Mouse (Mus musculus): ENCODE measurements around the gene Bpifc. TPM values are rescaled to one million over a fixed set of nuclear protein-coding genes. Genes with fewer than 3 reads are reported as not detected.
"Not testable (repeated sequence)": the region's sequence is repeated elsewhere in the genome, so short reads cannot be mapped to it uniquely, and the experiment has no call there.

Gene Bpifc
- total RNA-seq (2017), result 3.4 and 5.7 TPM in 2 replicates

DNA sequence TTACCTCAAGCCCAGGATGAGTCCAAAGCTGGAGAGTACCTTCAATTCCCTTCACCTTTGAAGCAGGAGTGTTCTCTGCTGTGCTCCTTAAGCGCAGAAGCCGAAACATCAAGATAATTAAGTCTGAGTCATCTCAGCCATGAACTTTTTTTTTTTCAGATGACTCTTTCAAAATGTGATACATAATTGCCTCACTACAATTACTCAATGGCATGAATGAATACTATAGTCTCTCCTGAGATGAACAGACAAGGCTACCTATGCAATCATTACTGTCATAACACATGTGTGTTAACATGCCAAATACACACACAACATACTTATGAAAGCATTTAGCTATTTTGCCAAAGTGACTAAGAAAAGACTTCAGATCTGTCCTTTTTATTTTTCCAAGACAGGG lies at the start of gene Bpifc:
TSS of gene Bpifc (minus strand) at position 115 of the 400 bp plus-strand sequence.
- no peak for ATAC-seq (replicated peaks; ENCODE audit: low read depth, poor library complexity, severe bottlenecking)

DNA sequence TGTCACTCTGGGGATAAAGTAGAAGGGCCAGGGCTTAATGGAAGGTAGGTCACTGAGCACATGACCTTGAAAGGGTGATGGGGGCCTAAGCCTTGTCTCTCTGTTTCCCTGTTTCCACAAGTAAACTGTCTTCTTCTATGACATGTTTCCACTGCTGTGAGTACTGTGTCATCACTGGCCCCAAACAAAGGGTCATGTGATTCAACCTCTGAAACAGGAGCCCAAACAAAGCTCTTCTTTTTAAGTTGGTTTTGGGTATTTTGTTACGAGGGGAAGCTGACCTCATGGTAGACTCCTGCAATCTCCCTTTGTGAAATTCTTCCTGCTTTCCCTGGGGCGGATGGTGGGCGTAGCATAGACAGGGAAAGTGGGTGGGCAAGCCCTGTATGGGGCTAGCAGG lies 48.6 kb upstream of the Bpifc start:
- ATAC-seq (replicated peaks; ENCODE audit: low read depth, poor library complexity, severe bottlenecking), result no peak

GRCm38 (mm10) chr10:86057712-86058111 lies 46.0 kb upstream of the Bpifc start:
- ATAC-seq (replicated peaks; ENCODE audit: low read depth, poor library complexity, severe bottlenecking), result no peak

DNA sequence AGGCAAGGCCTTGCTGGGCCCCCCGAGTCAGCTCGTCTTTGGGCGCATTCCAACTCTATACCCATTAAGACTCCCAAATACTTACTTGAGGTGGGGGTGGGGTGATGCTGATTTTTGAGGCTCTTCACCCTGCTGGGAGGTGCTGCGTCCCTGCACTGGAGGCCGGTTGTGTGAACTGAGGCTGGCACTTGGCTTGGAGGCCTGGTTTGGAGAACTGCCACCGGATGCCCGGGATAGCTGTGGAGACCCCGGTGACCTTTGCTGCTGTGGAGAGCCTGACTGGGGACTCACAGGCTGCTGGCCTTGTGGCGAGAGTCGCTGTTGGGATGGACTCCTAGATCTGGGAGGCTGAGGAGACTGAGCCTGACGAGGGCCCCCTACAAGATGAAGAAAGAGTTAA lies 45.6 kb upstream of the Bpifc start:
- ATAC-seq (replicated peaks; ENCODE audit: low read depth, poor library complexity, severe bottlenecking), result no peak

- no peak for ATAC-seq (replicated peaks; ENCODE audit: low read depth, poor library complexity, severe bottlenecking)
Measured at GRCm38 (mm10) chr10:86056297-86056903, 44.7 kb upstream of the Bpifc start.

GRCm38 (mm10) chr10:86052818-86053522 lies 41.3 kb upstream of the Bpifc start:
- peak; percentile 90 for ATAC-seq (replicated peaks; ENCODE audit: low read depth, poor library complexity, severe bottlenecking)

DNA sequence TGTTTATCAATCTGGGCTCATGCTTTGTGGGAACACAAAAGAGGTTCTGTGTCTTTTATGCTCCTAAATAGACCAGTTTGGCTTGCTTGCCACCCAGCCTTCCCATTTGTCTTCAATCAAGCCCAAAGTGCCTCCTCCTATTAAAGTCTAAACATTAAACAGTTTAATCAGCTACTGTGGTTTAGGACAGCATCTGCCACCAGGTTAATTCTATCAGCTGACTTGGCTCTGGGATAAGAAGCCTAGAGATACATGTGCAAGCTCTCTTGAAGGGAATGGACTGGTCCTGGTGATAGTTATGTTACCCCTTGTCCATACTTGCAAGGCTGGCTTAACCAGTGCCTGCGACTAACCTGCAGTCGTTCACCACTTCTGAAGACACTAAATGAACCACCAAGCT lies 38.8 kb upstream of the Bpifc start:
- no peak for ATAC-seq (replicated peaks; ENCODE audit: low read depth, poor library complexity, severe bottlenecking)

DNA sequence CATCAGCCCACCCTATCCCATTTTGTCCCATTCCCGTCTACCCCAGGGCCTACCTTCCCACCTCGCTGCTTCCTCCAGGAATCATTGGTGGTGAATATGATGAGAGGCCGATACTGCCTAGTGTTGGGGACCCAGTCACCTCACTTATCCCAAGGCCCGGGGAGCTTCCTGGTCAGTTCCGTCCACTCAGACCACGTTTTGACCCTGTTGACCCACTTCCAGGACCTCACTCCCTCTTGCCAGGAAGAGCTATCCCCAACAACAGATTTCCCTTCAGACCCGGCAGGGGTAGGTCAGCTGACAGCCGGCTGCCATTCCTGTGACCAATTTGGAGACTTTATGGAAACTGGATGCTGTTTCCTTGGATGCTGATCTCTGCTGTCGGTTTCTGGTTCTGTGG lies 36.1 kb upstream of the Bpifc start:
- ATAC-seq (replicated peaks; ENCODE audit: low read depth, poor library complexity, severe bottlenecking), result no peak

- ATAC-seq (replicated peaks; ENCODE audit: low read depth, poor library complexity, severe bottlenecking), result no peak
Measured at GRCm38 (mm10) chr10:86046371-86046770, 34.7 kb upstream of the Bpifc start.

GRCm38 (mm10) chr10:86044066-86044465 lies 32.4 kb upstream of the Bpifc start:
- ATAC-seq (replicated peaks; ENCODE audit: low read depth, poor library complexity, severe bottlenecking), result no peak

- ATAC-seq (replicated peaks; ENCODE audit: low read depth, poor library complexity, severe bottlenecking), result no peak
Measured at GRCm38 (mm10) chr10:86043651-86044050, 32.0 kb upstream of the Bpifc start.

DNA sequence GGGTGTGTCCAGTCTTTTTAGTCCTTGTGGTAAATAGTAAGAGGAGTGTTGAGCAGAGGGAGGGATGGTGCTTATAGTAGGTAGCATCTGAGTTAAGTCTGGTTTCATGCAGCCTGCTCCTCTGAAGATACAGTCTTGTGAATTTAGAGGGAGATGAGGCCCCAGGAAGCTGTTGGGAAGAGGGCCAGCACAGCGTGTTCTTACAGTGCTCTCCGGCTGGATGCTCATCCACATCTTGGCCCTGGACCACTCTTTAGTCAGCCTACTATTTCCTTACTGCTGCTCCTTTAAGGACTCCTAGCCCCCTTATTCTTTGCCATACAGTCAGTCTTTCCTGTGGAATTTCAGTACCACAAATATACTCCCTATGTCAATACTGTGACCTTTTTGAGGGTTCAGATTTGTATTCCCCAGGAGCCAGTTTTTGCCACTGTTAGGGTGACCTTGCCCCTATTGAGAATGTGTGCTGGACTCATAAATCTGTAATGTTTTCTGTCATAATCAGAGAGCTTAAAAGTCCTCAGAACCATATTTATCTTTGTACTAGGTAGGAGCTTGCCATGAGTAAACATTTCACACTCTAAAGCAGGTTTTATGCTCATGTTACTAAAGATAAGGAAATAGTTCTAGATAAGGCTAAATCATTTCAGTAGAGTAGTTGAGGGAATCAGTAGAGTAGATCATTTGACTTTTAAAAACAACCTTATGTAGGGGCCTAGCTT lies 22.5 kb upstream of the Bpifc start:
- ATAC-seq (replicated peaks; ENCODE audit: low read depth, poor library complexity, severe bottlenecking), result no peak

GRCm38 (mm10) chr10:86032517-86032916 lies 20.8 kb upstream of the Bpifc start:
- ATAC-seq (replicated peaks; ENCODE audit: low read depth, poor library complexity, severe bottlenecking), result no peak

DNA sequence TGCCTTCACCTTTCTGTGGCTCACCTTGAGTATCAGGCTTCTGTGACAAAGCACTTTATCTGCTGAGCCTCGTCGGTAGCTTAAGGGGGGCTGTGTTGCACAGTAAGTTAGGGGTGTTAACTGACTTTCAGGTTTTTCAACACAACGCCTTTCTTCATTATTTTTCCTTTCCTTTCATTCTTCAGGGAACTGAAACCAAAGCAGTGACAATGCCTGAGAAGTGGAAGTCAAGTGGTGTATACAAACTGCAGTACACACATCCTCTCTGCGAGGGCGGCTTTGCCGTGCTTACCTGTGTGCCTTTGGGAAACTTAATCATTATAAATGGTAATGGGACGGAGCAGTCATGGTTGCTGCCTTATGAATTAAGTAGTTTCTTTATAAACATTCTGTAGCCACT lies 19.0 kb upstream of the Bpifc start:
- no peak for ATAC-seq (replicated peaks; ENCODE audit: low read depth, poor library complexity, severe bottlenecking)

GRCm38 (mm10) chr10:86026807-86027206 lies 15.1 kb upstream of the Bpifc start:
- ATAC-seq (replicated peaks; ENCODE audit: low read depth, poor library complexity, severe bottlenecking), result not testable (repeated sequence)

- ATAC-seq (replicated peaks; ENCODE audit: low read depth, poor library complexity, severe bottlenecking), result 0 out of 2 replicates have a peak, but pooled peaks have one; percentile 22
Measured at GRCm38 (mm10) chr10:86026354-86026753, 14.7 kb upstream of the Bpifc start.

DNA sequence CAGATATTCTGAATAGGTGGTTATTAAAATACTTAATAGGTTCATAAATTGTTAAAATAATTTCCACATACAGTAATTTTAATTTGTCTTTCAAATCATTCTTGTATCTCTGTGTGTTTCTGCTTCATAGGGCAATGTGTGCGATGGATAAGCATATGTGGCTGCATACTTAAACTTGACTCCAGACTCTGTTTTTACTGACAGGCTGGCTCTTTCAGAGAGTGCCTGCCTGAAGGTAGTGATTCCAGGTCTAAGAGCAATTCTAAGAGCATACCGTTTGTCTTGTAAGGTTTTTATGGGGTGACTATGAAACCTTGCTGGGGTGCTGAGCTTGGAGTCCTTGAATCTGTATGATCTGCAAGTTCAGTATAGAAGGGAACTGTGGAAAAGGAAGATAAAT lies 14.2 kb upstream of the Bpifc start:
- ATAC-seq (replicated peaks; ENCODE audit: low read depth, poor library complexity, severe bottlenecking), result no peak

DNA sequence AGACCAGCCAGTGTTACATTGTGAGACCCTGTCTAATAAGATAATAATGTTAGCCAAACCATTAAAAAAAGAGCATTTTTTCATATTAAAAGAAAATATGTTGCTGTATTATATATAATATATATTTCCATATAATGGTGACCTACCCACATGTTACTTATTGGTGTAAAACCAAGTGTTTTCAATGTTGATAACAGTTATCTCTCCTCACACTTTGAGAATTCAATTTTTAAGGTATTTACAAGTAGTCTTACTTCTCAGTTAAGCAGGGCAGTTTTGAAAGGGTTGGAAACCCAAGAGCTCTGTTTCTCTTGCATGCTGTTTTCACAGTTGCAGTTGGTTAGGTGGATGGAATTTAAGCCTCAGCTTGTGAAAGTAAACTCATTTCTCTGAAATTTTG lies 11.5 kb upstream of the Bpifc start:
- no peak for ATAC-seq (replicated peaks; ENCODE audit: low read depth, poor library complexity, severe bottlenecking)

GRCm38 (mm10) chr10:86022474-86022816 lies 10.8 kb upstream of the Bpifc start:
- ATAC-seq (replicated peaks; ENCODE audit: low read depth, poor library complexity, severe bottlenecking), result peak; percentile 33

- peak; percentile 86 for ATAC-seq (replicated peaks; ENCODE audit: low read depth, poor library complexity, severe bottlenecking)
Measured at GRCm38 (mm10) chr10:86021749-86022473, 10.2 kb upstream of the Bpifc start, which contains the start of gene Fbxo7. TSS of gene Fbxo7 (plus strand) at chr10:86021972.

GRCm38 (mm10) chr10:86021408-86021748 lies 9.7 kb upstream of the Bpifc start:
- ATAC-seq (replicated peaks; ENCODE audit: low read depth, poor library complexity, severe bottlenecking), result peak; percentile 10; the same call in 1 of the 2 replicates

Measured in common myeloid progenitor, adult 5-6 weeks (primary cell).